ENCODE assay signal across 10 mouse cellular contexts in the genomic region with DNA sequence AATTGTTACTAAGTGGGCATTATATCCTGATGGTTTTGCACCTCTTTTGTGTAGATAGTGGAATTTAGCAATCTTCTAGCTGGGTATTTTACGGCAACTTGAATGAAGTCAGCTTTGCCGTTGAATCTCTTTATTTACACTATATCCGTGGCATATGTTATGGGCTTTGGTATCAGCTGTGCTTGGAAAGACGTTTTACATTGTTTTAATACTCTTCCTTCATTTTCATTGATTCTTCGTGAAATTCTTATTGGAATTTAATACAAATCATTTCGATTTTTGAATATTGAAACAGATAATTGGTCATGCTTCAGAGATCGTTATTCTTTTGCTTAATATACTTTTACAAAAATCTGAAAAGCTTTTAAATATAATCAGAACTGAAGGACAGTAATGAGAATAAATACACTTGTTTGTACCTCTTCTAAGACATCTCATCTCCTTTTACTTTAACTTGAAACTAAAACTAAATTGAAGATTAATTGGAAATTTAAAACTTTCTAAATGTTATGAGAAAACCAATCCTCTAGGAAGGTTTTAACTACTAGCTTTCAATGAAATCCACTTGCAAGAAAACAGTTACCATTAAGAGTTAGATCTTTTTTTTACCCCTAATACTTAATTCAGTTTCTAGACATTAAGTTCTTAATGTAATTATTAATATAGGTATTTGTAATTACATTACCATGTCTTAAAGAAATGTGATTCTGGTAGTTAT. TPM values are rescaled to one million over a fixed set of nuclear protein-coding genes. Genes with fewer than 3 reads are reported as not detected.
DNase-seq lines count a peak whose midpoint lies in the region; ATAC-seq and TF ChIP-seq lines count a peak whose summit lies in the region.
"Had no signal": no experiment of that assay in that cellular context is flagged by ENCODE, and none has a peak within 500 bp of the region (broad histone marks: within the 10 kb centered on the region; RNA-seq: fewer than 3 reads in every experiment).

No protein-coding gene starts in this region.

- WGBS in cerebellum, adult 2 months, result under 1% methylated on average over 7 of the region's 7 CpGs
- WGBS in neural tube, embryonic 11.5 days, result 5% methylated on average over 7 of the region's 7 CpGs
- 4% methylated on average over 7 of the region's 7 CpGs for WGBS in liver, embryonic 11.5 days

- H3K4me3 ChIP-seq in cerebellum, adult 2 months (replicated peaks; ENCODE audit: insufficient read depth, low read depth, low read length), result peak overlapping the region; percentile 95
- H3K4me3 ChIP-seq in neural tube, embryonic 11.5 days (ENCODE audit: low read depth, low read length), result peak overlapping the region; percentile 77
- peak overlapping the region; percentile 76 for H3K4me3 ChIP-seq in liver, embryonic 11.5 days (ENCODE audit: low read depth, low read length)

- peak overlapping the region; percentile 57 for H3K4me2 ChIP-seq in neural tube, embryonic 11.5 days (ENCODE audit: low read depth)
- peak overlapping the region; percentile 71 for H3K4me2 ChIP-seq in liver, embryonic 11.5 days

- no peaks in the 10 kb centered on the region for H3K9me3 ChIP-seq in neural tube, embryonic 11.5 days (ENCODE audit: control insufficient read depth, low read length)
- no peaks in the 10 kb centered on the region for H3K9me3 ChIP-seq in liver, embryonic 11.5 days (ENCODE audit: control insufficient read depth, low read length)

- no peak for DNase-seq in cerebellum, adult 2 months
- DNase-seq in cerebellum, postnatal 4 days (ENCODE audit: low spot score in 2 of 2), result no peak
- no peak for DNase-seq in neural tube, embryonic 11.5 days (ENCODE audit: low spot score)
- DNase-seq in neural tube, embryonic 10.5 days (ENCODE audit: extremely low spot score, low spot score), result no peak
- DNase-seq in liver, embryonic 11.5 days (ENCODE audit: low spot score), result no peak
- no peak for DNase-seq in adrenal gland, adult 18-20 months (ENCODE audit: low spot score in 2 of 2)
- no peak for DNase-seq in left cerebral cortex, adult 11 months (ENCODE audit: low spot score)
- DNase-seq in kidney, postnatal 4 days, result no peak
- DNase-seq: cerebellum, postnatal 14 days; thymus, adult 18-20 months had no signal

- H3K27ac ChIP-seq in cerebellum, adult 2 months (ENCODE audit: insufficient read depth, low read length), result no peak overlapping the region
- no peak overlapping the region for H3K27ac ChIP-seq in neural tube, embryonic 11.5 days (ENCODE audit: low read depth, low read length)
- no peak overlapping the region; the same call in 1 of the 2 replicates for H3K27ac ChIP-seq in liver, embryonic 11.5 days (ENCODE audit: low read depth, low read length)

- H3K9ac ChIP-seq in neural tube, embryonic 11.5 days (ENCODE audit: low read length), result peak overlapping the region; percentile 89
- H3K9ac ChIP-seq in liver, embryonic 11.5 days (ENCODE audit: low read depth, low read length), result peak overlapping the region; percentile 87

- no peaks in the 10 kb centered on the region for H3K4me1 ChIP-seq in cerebellum, adult 2 months (ENCODE audit: control insufficient read depth, insufficient read depth, low read length)
- H3K4me1 ChIP-seq in neural tube, embryonic 11.5 days (ENCODE audit: control insufficient read depth, insufficient read depth, low read length), result peaks cover 2% of the 10 kb centered on the region; the same call in 1 of the 2 replicates
- peaks cover 3% of the 10 kb centered on the region; the same call in 1 of the 2 replicates for H3K4me1 ChIP-seq in liver, embryonic 11.5 days (replicated peaks; ENCODE audit: control insufficient read depth, insufficient read depth, low read length)

- TF ChIP-seq CTCF in cerebellum, adult 2 months (IDR thresholded peaks at IDR 0.05; ENCODE audit: borderline replicate concordance, insufficient read depth, low read depth, low read length), result no peak

- no peak for TF ChIP-seq POLR2A in cerebellum, adult 2 months (IDR thresholded peaks at IDR 0.05; ENCODE audit: borderline replicate concordance, insufficient read depth, low read length)

- no peaks in the 10 kb centered on the region; the same call in 1 of the 2 replicates for H3K36me3 ChIP-seq in neural tube, embryonic 11.5 days (ENCODE audit: control insufficient read depth, insufficient read depth, low read length)
- H3K36me3 ChIP-seq in liver, embryonic 11.5 days (ENCODE audit: control insufficient read depth, insufficient read depth, low read length), result 0 out of 2 replicates have a peak, but pooled peaks cover 7% of the 10 kb centered on the region

- H3K27me3 ChIP-seq in cerebellum, adult 2 months (ENCODE audit: control insufficient read depth, insufficient read depth, low read length), result no peaks in the 10 kb centered on the region
- H3K27me3 ChIP-seq in neural tube, embryonic 11.5 days (ENCODE audit: control insufficient read depth, insufficient read depth, low read length), result no peaks in the 10 kb centered on the region
- no peaks in the 10 kb centered on the region for H3K27me3 ChIP-seq in liver, embryonic 11.5 days (replicated peaks; ENCODE audit: control insufficient read depth, insufficient read depth, low read length)

- ATAC-seq in neural tube, embryonic 11.5 days (ENCODE audit: insufficient read depth, low FRiP score, low TSS enrichment), result no peak
- ATAC-seq in liver, embryonic 11.5 days (replicated peaks; ENCODE audit: low FRiP score), result no peak

RNA-seq across cellular contexts. Expression of gene Suz12, which starts 1.5 kb away (rescaled TPM):
- 23.4 and 25.7 TPM in 2 replicates for polyA plus RNA-seq in cerebellum, adult 2 months (2012; rRNA removed)
- 21.3 TPM in 2 replicates for polyA plus RNA-seq in neural tube, embryonic 11.5 days (2014; fragmentation: Nextera tagmentation; extraction: Ambion mirVana)
- 29.2 and 30.1 TPM in 2 replicates for polyA plus RNA-seq in liver, embryonic 11.5 days (2014; fragmentation: Nextera tagmentation; extraction: Ambion mirVana)
- 10 to 100 TPM; 33.5 to 44.0 TPM for total RNA-seq in adrenal gland, adult 18-20 months (2021)

RNA-seq across cellular contexts. Expression of gene Utp6, which starts 32.2 kb away (rescaled TPM):
- polyA plus RNA-seq in cerebellum, adult 2 months (2012; rRNA removed), result 26.1 and 28.3 TPM in 2 replicates
- 84.3 and 87.2 TPM in 2 replicates for polyA plus RNA-seq in neural tube, embryonic 11.5 days (2014; fragmentation: Nextera tagmentation; extraction: Ambion mirVana)
- 75.6 and 77.5 TPM in 2 replicates for polyA plus RNA-seq in liver, embryonic 11.5 days (2014; fragmentation: Nextera tagmentation; extraction: Ambion mirVana)
- total RNA-seq in adrenal gland, adult 18-20 months (2021), result 10 to 100 TPM; 35.6 to 47.6 TPM
